11 mouse cellular contexts compared by ENCODE assay signal in genomic region chr1:72171001-72171860, GRCm38 (mm10). TPM values are rescaled to one million over a fixed set of nuclear protein-coding genes. Genes with fewer than 3 reads are reported as not detected.
DNase-seq lines count a peak whose midpoint lies in the region; ATAC-seq lines count a peak whose summit lies in the region.
"Had no signal": no experiment of that assay in that cellular context is flagged by ENCODE, and none has a peak within 500 bp of the region (broad histone marks: within the 10 kb centered on the region; RNA-seq: fewer than 3 reads in every experiment).

No protein-coding gene starts in this region.

- H3K36me3 ChIP-seq in kidney, embryonic 14.5 days (ENCODE audit: control insufficient read depth, insufficient read depth, low read length): no peaks in the 10 kb centered on the region
- no peaks in the 10 kb centered on the region for H3K36me3 ChIP-seq in embryonic facial prominence, embryonic 14.5 days (ENCODE audit: control insufficient read depth, insufficient read depth, low read length)
- H3K36me3 ChIP-seq in midbrain, embryonic 12.5 days: no peaks in the 10 kb centered on the region

- WGBS in kidney, embryonic 14.5 days: 47% methylated on average over 13 of the region's 13 CpGs
- 63% methylated on average over 13 of the region's 13 CpGs for WGBS in embryonic facial prominence, embryonic 14.5 days
- WGBS in midbrain, embryonic 12.5 days: 77% methylated on average over 13 of the region's 13 CpGs

- H3K27ac ChIP-seq in kidney, embryonic 14.5 days (ENCODE audit: low read depth, low read length): no peak overlapping the region
- H3K27ac ChIP-seq in embryonic facial prominence, embryonic 14.5 days (replicated peaks; ENCODE audit: low read depth, low read length): no peak overlapping the region
- H3K27ac ChIP-seq in midbrain, embryonic 12.5 days (replicated peaks): no peak overlapping the region

- no peaks in the 10 kb centered on the region for H3K27me3 ChIP-seq in kidney, embryonic 14.5 days (ENCODE audit: control insufficient read depth, insufficient read depth, low read length)
- no peaks in the 10 kb centered on the region for H3K27me3 ChIP-seq in embryonic facial prominence, embryonic 14.5 days (replicated peaks; ENCODE audit: control insufficient read depth, insufficient read depth, low read length)
- H3K27me3 ChIP-seq in midbrain, embryonic 12.5 days: no peaks in the 10 kb centered on the region

- no peak overlapping the region for H3K4me2 ChIP-seq in kidney, embryonic 14.5 days (replicated peaks; ENCODE audit: low read depth, low read length)
- no peak overlapping the region for H3K4me2 ChIP-seq in embryonic facial prominence, embryonic 14.5 days (ENCODE audit: low read depth, low read length)
- no peak overlapping the region for H3K4me2 ChIP-seq in midbrain, embryonic 12.5 days (replicated peaks)

- H3K9ac ChIP-seq in kidney, embryonic 14.5 days (ENCODE audit: low read depth, low read length): no peak overlapping the region
- H3K9ac ChIP-seq in embryonic facial prominence, embryonic 14.5 days (ENCODE audit: low read depth, low read length): no peak overlapping the region
- H3K9ac ChIP-seq in midbrain, embryonic 12.5 days (replicated peaks): no peak overlapping the region

- H3K4me1 ChIP-seq in kidney, embryonic 14.5 days (ENCODE audit: control insufficient read depth, insufficient read depth, low read length): 0 out of 2 replicates have a peak, but pooled peaks cover 2% of the 10 kb centered on the region
- H3K4me1 ChIP-seq in embryonic facial prominence, embryonic 14.5 days (ENCODE audit: control insufficient read depth, insufficient read depth, low read length): no peaks in the 10 kb centered on the region
- H3K4me1 ChIP-seq in midbrain, embryonic 12.5 days: no peaks in the 10 kb centered on the region

- peak; percentile 73 for ATAC-seq in kidney, embryonic 14.5 days (ENCODE audit: low FRiP score, low TSS enrichment)
- peak; percentile 72 for ATAC-seq in embryonic facial prominence, embryonic 14.5 days (ENCODE audit: low read depth)
- ATAC-seq in midbrain, embryonic 12.5 days (ENCODE audit: low FRiP score, low read depth): peak; percentile 58; the same call in 1 of the 2 replicates
- no peak for ATAC-seq in activated CD4-positive, CD25-positive, alpha-beta regulatory T cell, adult 4 months
- ATAC-seq: intestine, postnatal 0 days; lung, postnatal 0 days had no signal

- no peak overlapping the region for H3K4me3 ChIP-seq in kidney, embryonic 14.5 days (ENCODE audit: low read length)
- H3K4me3 ChIP-seq in embryonic facial prominence, embryonic 14.5 days (ENCODE audit: low read depth, low read length): no peak overlapping the region
- H3K4me3 ChIP-seq in midbrain, embryonic 12.5 days: no peak overlapping the region

- DNase-seq in kidney, postnatal 10 days: no peak
- DNase-seq in cerebellum, adult 8-10 months: peak; percentile 36
- DNase-seq in embryonic facial prominence, embryonic 14.5 days (ENCODE audit: low spot score): peak; percentile 53
- DNase-seq in thymus, postnatal 14 days: no peak
- no peak for DNase-seq in spleen, postnatal 36 days (ENCODE audit: low spot score in 2 of 2)
- DNase-seq: thymus, postnatal 4 days had no signal

- no peaks in the 10 kb centered on the region for H3K9me3 ChIP-seq in kidney, embryonic 14.5 days (ENCODE audit: control insufficient read depth, low read length)
- H3K9me3 ChIP-seq in embryonic facial prominence, embryonic 14.5 days (ENCODE audit: control insufficient read depth, low read length): no peaks in the 10 kb centered on the region
- no peaks in the 10 kb centered on the region for H3K9me3 ChIP-seq in midbrain, embryonic 12.5 days

RNA-seq across cellular contexts. Expression of gene Mreg, which starts 40.9 kb away (rescaled TPM):
- 5.1 and 6.2 TPM in 2 replicates for polyA plus RNA-seq in kidney, embryonic 14.5 days (2014; fragmentation: Nextera tagmentation; extraction: Ambion mirVana)
- 5.9 and 7.6 TPM in 2 replicates for polyA plus RNA-seq in embryonic facial prominence, embryonic 14.5 days (2014; fragmentation: Nextera tagmentation; extraction: Ambion mirVana)
- polyA plus RNA-seq in midbrain, embryonic 12.5 days (2016; fragmentation: Nextera tagmentation; extraction: Ambion mirVana): 3.0 and 3.1 TPM in 2 replicates
- under 1 TPM in 1 of 2 experiments, not detected in 1; 0.15 TPM for polyA plus RNA-seq in activated CD4-positive, CD25-positive, alpha-beta regulatory T cell, adult 4 months (2017; shearing (Covaris generic))

Comparison
In these comparisons a context has a peak if more than half of its experiments do, and no peak if none do; other contexts are left out.
1. DNase-seq: peak in cerebellum, adult 8-10 months (single experiment) and embryonic facial prominence, embryonic 14.5 days (single experiment); none in kidney, postnatal 10 days (single experiment), thymus, postnatal 14 days (single experiment) and spleen, postnatal 36 days (0 of 2).